Mouse (Mus musculus) bone marrow macrophage, adult 2 months (primary cell): ENCODE results near the gene Rapgefl1.

ENCODE experiments used
- CTCF ChIP-seq: IDR thresholded peaks from 2 replicates; pipeline ENCODE4 v1.5.1; 2012; ENCODE audit warnings: low read depth, mild to moderate bottlenecking, low read length, moderate library complexity
- POLR2A ChIP-seq: IDR thresholded peaks from 2 replicates; pipeline ENCODE4 v1.6.1; 2012; ENCODE audit warnings: mild to moderate bottlenecking, low read depth, low read length, borderline replicate concordance

DNA sequence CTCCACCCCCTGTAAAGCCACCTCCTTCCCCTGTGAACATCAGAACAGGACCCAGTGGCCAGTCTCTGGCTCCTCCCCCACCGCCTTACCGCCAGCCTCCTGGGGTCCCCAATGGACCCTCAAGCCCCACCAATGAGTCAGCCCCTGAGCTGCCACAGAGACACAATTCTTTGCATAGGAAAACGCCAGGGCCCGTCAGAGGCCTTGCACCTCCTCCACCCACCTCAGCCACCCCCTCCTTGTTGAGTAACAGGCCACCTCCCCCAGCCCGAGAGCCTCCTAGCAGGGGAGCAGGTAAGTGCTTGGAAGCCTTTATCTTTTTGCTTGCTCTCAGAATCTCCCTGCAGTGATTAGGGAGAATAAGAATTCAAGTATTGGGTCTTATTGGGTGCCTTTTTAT, 55.8 kb downstream of the Rapgefl1 start:
- TF ChIP-seq CTCF = no peak
- no peak for TF ChIP-seq POLR2A
